Mouse (Mus musculus): Measurements from ENCODE around the gene Olfr180.

Gene Olfr180

GRCm38 (mm10) chr16:58929292-58929691, at the start of gene Olfr180:
Gene Olfr180 (minus strand): TSS chr16:58929392.
- DNase-seq = no peak

DNA sequence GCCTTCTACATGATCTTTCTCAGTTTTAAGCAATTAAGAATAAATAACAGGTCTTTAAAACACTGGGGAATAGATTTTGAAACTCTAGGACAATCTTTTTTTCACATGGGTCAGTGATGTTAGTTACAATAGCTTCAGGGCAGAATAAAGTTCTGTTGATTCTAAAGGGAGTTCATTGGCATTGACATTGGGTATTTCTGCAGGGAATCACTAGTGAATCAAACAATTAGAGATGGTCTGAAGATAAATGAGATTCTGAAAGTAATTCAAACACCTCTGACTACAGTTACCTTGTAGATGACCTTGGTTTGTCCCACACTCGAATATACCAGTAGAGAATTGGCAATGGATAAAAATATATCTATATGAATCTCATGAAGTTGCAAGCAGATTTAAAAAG, 537 bp downstream of the Olfr180 start, which contains the start of gene Olfr181:
TSS of gene Olfr181 (minus strand) at position 101 of the 400 bp plus-strand sequence.
- no peak for DNase-seq

DNA sequence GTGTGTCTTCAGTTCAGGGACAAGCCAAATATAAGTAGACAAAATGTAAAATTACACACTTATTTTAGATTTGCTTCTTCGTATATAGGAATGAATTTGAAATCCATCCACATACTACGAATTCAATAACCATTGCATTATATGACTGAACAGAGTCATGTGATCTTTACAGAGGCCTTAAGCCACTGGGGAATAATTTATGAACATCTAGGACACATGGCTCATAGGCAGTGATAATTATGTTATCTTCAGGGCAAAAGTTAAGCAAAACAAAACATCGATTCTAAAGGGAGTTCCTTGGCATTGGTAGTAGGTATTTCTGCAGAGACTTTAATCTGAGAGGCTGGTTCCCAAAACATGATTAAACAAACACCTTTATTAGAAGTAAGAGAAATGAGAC, 37.2 kb downstream of the Olfr180 start, which contains the start of gene Olfr178:
TSS of gene Olfr178 (minus strand) at position 101 of the 400 bp plus-strand sequence.
- no peak for DNase-seq

GRCm38 (mm10) chr16:58884416-58884815, 44.8 kb downstream of the Olfr180 start:
- DNase-seq = no peak

DNA sequence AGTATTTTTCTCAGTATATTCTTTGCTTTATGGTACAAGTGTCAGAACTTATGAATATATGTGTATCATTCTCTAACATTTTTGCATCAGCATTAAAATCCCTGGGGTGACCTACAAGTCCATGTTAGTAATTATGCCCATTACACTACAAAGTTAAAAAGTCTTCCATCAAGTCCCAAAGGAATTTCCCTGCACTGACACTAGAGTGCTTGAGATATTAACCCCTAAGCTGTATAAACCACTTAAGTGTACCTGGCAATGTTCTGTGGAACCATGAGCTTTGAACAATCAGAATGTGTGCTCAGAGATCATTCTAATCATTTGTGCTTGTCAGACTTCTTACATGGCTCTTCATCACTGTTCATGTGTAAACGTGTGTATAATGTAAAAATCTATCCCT, 54.5 kb downstream of the Olfr180 start, which contains the start of gene Olfr177:
TSS of gene Olfr177 (minus strand) at position 101 of the 400 bp plus-strand sequence.
- no peak for DNase-seq

Data from lung, adult 18-20 months (tissue).